Mouse (Mus musculus): Measurements from ENCODE around the gene Prss57. TPM values are rescaled to one million over a fixed set of nuclear protein-coding genes. Genes with fewer than 3 reads are reported as not detected.
A peak's percentile ranks its signal among the peaks of the same experiment; 100 is the strongest.

Gene Prss57
- polyA plus RNA-seq (2015; fragmentation: Nextera tagmentation; extraction: Ambion mirVana): 0.57 and 2.1 TPM in 2 replicates

GRCm38 (mm10) chr10:79790861-79791260 lies at the start of gene Prss57:
Prss57 (minus strand) TSS chr10:79790961.
- no peak within 1 kb of the TSS for H3K4me3 ChIP-seq (ENCODE audit: low read length)
- no peak within 1 kb of the TSS for H3K9ac ChIP-seq (ENCODE audit: low read length)
- H3K27me3 ChIP-seq (ENCODE audit: control insufficient read depth, insufficient read depth, low read depth, low read length): no peaks in the 10 kb centered on the region
- ATAC-seq (ENCODE audit: low read depth): no peak
- no peak within 1 kb of the TSS for H3K4me2 ChIP-seq (ENCODE audit: low read depth, low read length)
- WGBS: 74% methylated on average over 4 of the region's 4 CpGs
- H3K4me1 ChIP-seq (replicated peaks; ENCODE audit: control insufficient read depth, insufficient read depth, low read length): peaks cover 12% of the 10 kb centered on the region
- no peaks in the 10 kb centered on the region for H3K36me3 ChIP-seq (ENCODE audit: control insufficient read depth, insufficient read depth, low read length)
- H3K9me3 ChIP-seq (ENCODE audit: control insufficient read depth, low read length): no peaks in the 10 kb centered on the region
- H3K27ac ChIP-seq (ENCODE audit: low read length): no peak within 1 kb of the TSS

DNA sequence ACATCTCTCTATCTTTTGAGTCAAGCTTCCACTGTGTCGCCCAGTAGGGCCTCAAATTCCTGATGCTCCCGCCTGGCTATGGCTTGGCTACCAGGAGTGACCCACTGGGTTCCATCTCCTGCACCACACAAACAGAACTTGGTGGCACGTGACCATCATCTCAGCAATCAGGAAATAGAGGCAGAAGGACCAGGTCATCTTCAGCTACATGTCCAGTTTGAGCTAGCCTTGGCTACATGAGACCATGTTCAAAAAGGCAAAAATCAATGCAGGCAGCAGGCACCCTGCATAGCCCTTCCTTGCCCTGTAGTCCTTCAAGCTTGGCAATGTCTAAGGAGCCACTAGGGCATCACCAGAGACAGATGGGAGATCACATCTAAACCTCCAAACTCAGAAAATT lies 49.3 kb upstream of the Prss57 start:
- no peak overlapping the region; the same call in 1 of the 2 replicates for H3K9ac ChIP-seq (ENCODE audit: low read length)
- H3K9me3 ChIP-seq (ENCODE audit: control insufficient read depth, low read length): no peaks in the 10 kb centered on the region
- H3K27me3 ChIP-seq (ENCODE audit: control insufficient read depth, insufficient read depth, low read depth, low read length): no peaks in the 10 kb centered on the region
- H3K4me1 ChIP-seq (replicated peaks; ENCODE audit: control insufficient read depth, insufficient read depth, low read length): peaks cover 23% of the 10 kb centered on the region
- ATAC-seq (ENCODE audit: low read depth): no peak
- H3K4me2 ChIP-seq (ENCODE audit: low read depth, low read length): 0 out of 2 replicates have a peak overlapping the region, but pooled peaks have one; percentile 78
- WGBS: 90% methylated on average over 3 of the region's 3 CpGs
- no peaks in the 10 kb centered on the region for H3K36me3 ChIP-seq (ENCODE audit: control insufficient read depth, insufficient read depth, low read length)
- no peak overlapping the region for H3K4me3 ChIP-seq (ENCODE audit: low read length)
- peak overlapping the region; percentile 98 for H3K27ac ChIP-seq (ENCODE audit: low read length)

DNA sequence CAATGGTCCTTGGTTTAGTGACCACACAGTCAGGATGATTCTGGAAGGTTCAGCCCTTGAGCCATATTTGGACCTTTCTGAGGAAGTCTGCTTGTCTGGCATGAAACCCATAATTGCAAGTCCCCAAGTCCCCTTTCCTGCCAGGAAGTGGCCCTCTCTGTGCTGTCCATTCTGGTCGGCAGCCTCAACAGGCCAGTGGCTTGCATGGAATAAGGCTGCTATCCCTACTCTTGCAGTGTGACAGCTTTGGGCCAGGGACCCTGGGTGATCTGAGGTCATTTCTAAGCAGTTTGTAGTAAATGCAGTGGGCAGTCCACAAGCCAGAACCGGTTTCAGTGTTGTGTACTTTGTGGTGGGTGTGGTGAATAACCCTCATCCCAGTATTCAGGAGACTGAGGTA lies 47.4 kb upstream of the Prss57 start:
- Histone ChIP-seq H3K4me1 (replicated peaks; ENCODE audit: control insufficient read depth, insufficient read depth, low read length) (peaks cover 17% of the 10 kb centered on the region), H3K27ac (ENCODE audit: low read length) (no peak overlapping the region), H3K27me3 (ENCODE audit: control insufficient read depth, insufficient read depth, low read depth, low read length) (no peaks in the 10 kb centered on the region), H3K36me3 (ENCODE audit: control insufficient read depth, insufficient read depth, low read length) (no peaks in the 10 kb centered on the region), H3K4me3 (ENCODE audit: low read length) (no peak overlapping the region), H3K4me2 (ENCODE audit: low read depth, low read length) (no peak overlapping the region), H3K9ac (ENCODE audit: low read length) (no peak overlapping the region), H3K9me3 (ENCODE audit: control insufficient read depth, low read length) (no peaks in the 10 kb centered on the region)
- 47% methylated on average over 2 of the region's 2 CpGs for WGBS
- no peak for ATAC-seq (ENCODE audit: low read depth)

DNA sequence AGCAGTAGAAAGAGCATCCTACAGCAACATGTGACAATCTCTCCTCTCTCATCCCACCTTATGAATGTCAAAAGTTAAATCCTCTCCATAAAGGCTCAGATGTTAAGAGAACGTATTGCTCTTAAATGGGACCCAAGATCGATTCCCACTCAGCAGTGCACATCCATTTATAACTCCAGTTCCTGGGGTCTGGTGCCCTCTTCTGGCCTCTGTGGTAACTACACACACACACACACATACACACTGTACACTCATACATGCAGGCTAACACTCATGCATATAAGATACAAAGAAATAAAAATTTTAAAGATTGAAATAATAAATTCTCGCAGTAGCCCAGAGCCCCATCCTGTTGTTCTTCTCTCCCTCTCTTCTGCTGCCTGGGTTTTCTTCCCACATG lies 46.2 kb upstream of the Prss57 start:
- Histone ChIP-seq H3K4me2 (ENCODE audit: low read depth, low read length) (no peak overlapping the region), H3K4me3 (ENCODE audit: low read length) (no peak overlapping the region), H3K9ac (ENCODE audit: low read length) (no peak overlapping the region), H3K27ac (ENCODE audit: low read length) (no peak overlapping the region), H3K36me3 (ENCODE audit: control insufficient read depth, insufficient read depth, low read length) (no peaks in the 10 kb centered on the region), H3K27me3 (ENCODE audit: control insufficient read depth, insufficient read depth, low read depth, low read length) (no peaks in the 10 kb centered on the region), H3K9me3 (ENCODE audit: control insufficient read depth, low read length) (no peaks in the 10 kb centered on the region), H3K4me1 (replicated peaks; ENCODE audit: control insufficient read depth, insufficient read depth, low read length) (peaks cover 7% of the 10 kb centered on the region; the same call in 1 of the 2 replicates)
- WGBS: 98% methylated on average over 3 of the region's 3 CpGs
- ATAC-seq (ENCODE audit: low read depth): no peak

DNA sequence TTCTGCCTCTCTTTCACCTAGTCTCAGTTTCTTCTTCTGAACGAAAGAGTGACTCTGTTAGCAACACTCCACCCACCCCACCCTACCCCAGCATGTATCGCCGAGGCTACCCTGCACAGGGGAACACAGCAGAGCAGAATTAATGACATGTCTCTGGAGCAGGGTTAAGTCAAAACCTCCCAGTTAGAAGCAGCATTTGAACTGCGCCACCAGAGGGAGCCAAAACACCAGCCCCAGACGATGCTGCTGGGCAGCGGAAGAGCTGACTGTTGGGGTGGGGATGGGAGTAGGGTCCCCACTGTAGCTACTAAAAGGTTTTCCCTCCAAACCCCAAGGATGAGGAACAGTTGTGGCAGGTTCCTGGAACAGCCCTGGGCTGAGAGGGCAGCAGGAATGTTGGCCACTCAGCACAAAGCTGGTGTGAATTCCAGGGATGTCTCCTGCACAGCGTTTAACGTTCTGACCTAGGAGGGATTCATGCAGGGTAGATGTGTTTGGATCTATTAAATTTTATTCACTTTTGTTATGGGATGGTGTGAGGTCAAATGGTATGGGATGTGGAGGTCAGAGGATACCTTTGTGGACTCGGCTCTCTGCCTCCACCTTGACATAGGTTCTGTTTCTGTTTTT lies 44.1 kb upstream of the Prss57 start:
- Histone ChIP-seq H3K36me3 (ENCODE audit: control insufficient read depth, insufficient read depth, low read length) (no peaks in the 10 kb centered on the region), H3K4me3 (ENCODE audit: low read length) (no peak overlapping the region), H3K27ac (ENCODE audit: low read length) (no peak overlapping the region), H3K27me3 (ENCODE audit: control insufficient read depth, insufficient read depth, low read depth, low read length) (no peaks in the 10 kb centered on the region), H3K9ac (ENCODE audit: low read length) (no peak overlapping the region), H3K4me2 (ENCODE audit: low read depth, low read length) (no peak overlapping the region), H3K9me3 (ENCODE audit: control insufficient read depth, low read length) (no peaks in the 10 kb centered on the region), H3K4me1 (replicated peaks; ENCODE audit: control insufficient read depth, insufficient read depth, low read length) (no peaks in the 10 kb centered on the region)
- WGBS: 15% methylated on average over 9 of the region's 9 CpGs
- ATAC-seq (ENCODE audit: low read depth): peak; percentile 62

GRCm38 (mm10) chr10:79832786-79833181 lies 42.0 kb upstream of the Prss57 start:
- no peaks in the 10 kb centered on the region for H3K27me3 ChIP-seq (ENCODE audit: control insufficient read depth, insufficient read depth, low read depth, low read length)
- no peak overlapping the region for H3K4me2 ChIP-seq (ENCODE audit: low read depth, low read length)
- H3K9ac ChIP-seq (ENCODE audit: low read length): no peak overlapping the region
- no peak overlapping the region for H3K27ac ChIP-seq (ENCODE audit: low read length)
- H3K9me3 ChIP-seq (ENCODE audit: control insufficient read depth, low read length): no peaks in the 10 kb centered on the region
- H3K4me1 ChIP-seq (replicated peaks; ENCODE audit: control insufficient read depth, insufficient read depth, low read length): no peaks in the 10 kb centered on the region
- 65% methylated on average over 9 of the region's 9 CpGs for WGBS
- H3K4me3 ChIP-seq (ENCODE audit: low read length): no peak overlapping the region
- ATAC-seq (ENCODE audit: low read depth): no peak
- H3K36me3 ChIP-seq (ENCODE audit: control insufficient read depth, insufficient read depth, low read length): no peaks in the 10 kb centered on the region

DNA sequence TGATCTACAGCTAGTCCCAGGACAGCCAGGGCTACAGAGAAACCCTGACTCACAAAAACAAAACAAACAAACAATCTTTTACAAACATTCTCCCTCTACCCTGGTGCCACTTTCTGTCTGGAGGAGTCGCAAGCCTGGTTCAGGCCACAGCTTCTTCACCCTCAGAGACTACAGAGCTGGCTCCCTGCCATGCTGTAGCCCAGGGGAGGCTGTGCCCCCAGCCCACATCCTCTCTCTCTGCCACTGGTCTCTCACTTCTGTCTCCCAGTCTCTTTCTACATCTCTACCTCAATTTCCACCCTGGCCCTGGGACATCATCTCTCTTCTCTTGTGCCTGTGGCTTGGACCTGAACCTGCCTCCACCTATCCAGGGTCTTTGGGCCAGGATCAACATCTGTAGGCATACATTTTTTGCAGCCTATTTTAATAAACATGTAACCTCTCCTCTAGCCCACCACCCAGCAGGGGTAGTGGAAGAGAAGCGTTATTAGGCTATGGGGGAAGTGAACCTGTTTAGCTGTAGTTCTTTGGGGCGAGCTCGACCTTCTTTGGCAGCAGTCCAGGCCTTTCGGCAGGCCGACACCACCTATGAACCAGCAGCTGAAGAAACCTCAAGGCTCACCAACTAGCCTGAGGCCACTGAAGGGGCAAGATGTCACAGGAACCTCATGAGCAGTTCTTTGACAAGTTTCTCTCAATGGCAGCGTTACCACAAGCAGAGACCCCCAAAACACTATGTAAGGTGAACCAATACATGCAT lies 41.4 kb upstream of the Prss57 start:
- Histone ChIP-seq H3K27me3 (ENCODE audit: control insufficient read depth, insufficient read depth, low read depth, low read length) (no peaks in the 10 kb centered on the region), H3K27ac (ENCODE audit: low read length) (no peak overlapping the region), H3K4me1 (replicated peaks; ENCODE audit: control insufficient read depth, insufficient read depth, low read length) (no peaks in the 10 kb centered on the region), H3K9me3 (ENCODE audit: control insufficient read depth, low read length) (no peaks in the 10 kb centered on the region), H3K36me3 (ENCODE audit: control insufficient read depth, insufficient read depth, low read length) (no peaks in the 10 kb centered on the region), H3K9ac (ENCODE audit: low read length) (no peak overlapping the region), H3K4me2 (ENCODE audit: low read depth, low read length) (no peak overlapping the region), H3K4me3 (ENCODE audit: low read length) (no peak overlapping the region)
- 51% methylated on average over 7 of the region's 7 CpGs for WGBS
- no peak for ATAC-seq (ENCODE audit: low read depth)

- Histone ChIP-seq H3K4me3 (ENCODE audit: low read length) (no peak overlapping the region), H3K4me2 (ENCODE audit: low read depth, low read length) (no peak overlapping the region), H3K36me3 (ENCODE audit: control insufficient read depth, insufficient read depth, low read length) (no peaks in the 10 kb centered on the region), H3K4me1 (replicated peaks; ENCODE audit: control insufficient read depth, insufficient read depth, low read length) (no peaks in the 10 kb centered on the region), H3K9me3 (ENCODE audit: control insufficient read depth, low read length) (no peaks in the 10 kb centered on the region), H3K9ac (ENCODE audit: low read length) (no peak overlapping the region), H3K27ac (ENCODE audit: low read length) (no peak overlapping the region), H3K27me3 (ENCODE audit: control insufficient read depth, insufficient read depth, low read depth, low read length) (no peaks in the 10 kb centered on the region)
- no peak for ATAC-seq (ENCODE audit: low read depth)
- 81% methylated on average over 3 of the region's 3 CpGs for WGBS
Measured at GRCm38 (mm10) chr10:79831583-79831982, 40.8 kb upstream of the Prss57 start.

DNA sequence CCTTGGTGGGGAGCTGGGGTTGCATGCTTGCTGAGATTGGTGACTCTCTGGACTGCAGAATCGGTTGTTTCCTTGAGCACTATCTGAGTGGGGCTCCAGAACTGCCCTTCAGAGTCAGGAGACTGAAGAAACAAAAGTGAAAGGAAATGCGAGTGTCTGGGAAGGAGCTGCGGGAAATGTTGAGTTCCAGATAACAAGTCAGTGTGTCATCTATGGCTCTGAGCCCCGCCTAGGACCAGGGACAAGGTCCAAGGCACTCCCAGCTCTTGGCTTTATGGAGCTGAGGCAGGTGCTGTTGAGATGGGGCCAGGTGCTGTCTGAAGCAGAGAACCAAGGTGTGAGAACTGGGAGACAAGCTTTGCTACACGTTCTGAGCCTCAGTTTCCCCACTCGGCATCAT lies 33.7 kb upstream of the Prss57 start:
- no peak for ATAC-seq (ENCODE audit: low read depth)
- H3K27ac ChIP-seq (ENCODE audit: low read length): peak overlapping the region; percentile 20; the same call in 1 of the 2 replicates
- 44% methylated on average over 6 of the region's 6 CpGs for WGBS
- no peaks in the 10 kb centered on the region for H3K27me3 ChIP-seq (ENCODE audit: control insufficient read depth, insufficient read depth, low read depth, low read length)
- peak overlapping the region; percentile 10; the same call in 1 of the 2 replicates for H3K4me3 ChIP-seq (ENCODE audit: low read length)
- no peaks in the 10 kb centered on the region for H3K36me3 ChIP-seq (ENCODE audit: control insufficient read depth, insufficient read depth, low read length)
- H3K4me2 ChIP-seq (ENCODE audit: low read depth, low read length): peak overlapping the region; percentile 16; the same call in 1 of the 2 replicates
- H3K9me3 ChIP-seq (ENCODE audit: control insufficient read depth, low read length): no peaks in the 10 kb centered on the region
- peaks cover 6% of the 10 kb centered on the region; the same call in 1 of the 2 replicates for H3K4me1 ChIP-seq (replicated peaks; ENCODE audit: control insufficient read depth, insufficient read depth, low read length)
- peak overlapping the region; percentile 45; the same call in 1 of the 2 replicates for H3K9ac ChIP-seq (ENCODE audit: low read length)
